Mouse (Mus musculus): ENCODE results near the gene Krtap13.

GRCm38 (mm10) chr16:88720031-88720430 lies 31.4 kb downstream of the Krtap13 start:
- TF ChIP-seq GATA1 (IDR thresholded peaks at IDR 0.05; ENCODE audit: low read length): no peak
- TF ChIP-seq TAL1 (IDR thresholded peaks at IDR 0.05; ENCODE audit: low read length): no peak

Measured in erythroblast, embryonic 14.5 days (primary cell).